In genomic region chr7:13277833-13278232, GRCm38 (mm10) we compare ENCODE assay signal across 8 mouse cellular contexts. TPM values are rescaled to one million over a fixed set of nuclear protein-coding genes. Genes with fewer than 3 reads are reported as not detected.
DNase-seq lines count a peak whose midpoint lies in the region; ATAC-seq and TF ChIP-seq lines count a peak whose summit lies in the region.

No protein-coding gene starts in this region.

- intact Hi-C loops in heart, postnatal 25 days (cut with DNase I), result loop anchor here (5.0 to 10.0 kb wide), 4 partner anchors 226 to 801 kb away; partner anchors contain the start of genes Mzf1, Zfp606 and Zscan22
- intact Hi-C loops in gastrocnemius, postnatal 14 days (cut with DNase I; ENCODE audit: low total_unique reads), result no loop called here

- H3K4me3 ChIP-seq in heart, embryonic 13.5 days, result peak overlapping the region; percentile 79
- H3K4me3 ChIP-seq in bone marrow, adult 2 months (replicated peaks; ENCODE audit: control insufficient read depth, low read depth, low read length), result peak overlapping the region; percentile 98
- peak overlapping the region; percentile 51 for H3K4me3 ChIP-seq in hindbrain, embryonic 11.5 days (ENCODE audit: low read depth, low read length)
- H3K4me3 ChIP-seq in midbrain, embryonic 10.5 days, result peak overlapping the region; percentile 73

- TF ChIP-seq POLR2A in bone marrow, adult 2 months (IDR thresholded peaks at IDR 0.05; ENCODE audit: borderline replicate concordance, control insufficient read depth, low read depth, low read length), result no peak

- H3K9ac ChIP-seq in heart, embryonic 13.5 days, result peak overlapping the region; percentile 91
- H3K9ac ChIP-seq in hindbrain, embryonic 11.5 days (ENCODE audit: low read depth, low read length), result peak overlapping the region; percentile 66

- WGBS in heart, embryonic 13.5 days, result 23% methylated on average over 2 of the region's 2 CpGs
- WGBS in bone marrow, adult 2 months, result 24% methylated on average over 2 of the region's 2 CpGs
- WGBS in hindbrain, embryonic 11.5 days, result 29% methylated on average over 2 of the region's 2 CpGs
- 34% methylated on average over 2 of the region's 2 CpGs for WGBS in midbrain, embryonic 10.5 days

- H3K27me3 ChIP-seq in heart, embryonic 13.5 days (replicated peaks), result no peaks in the 10 kb centered on the region
- H3K27me3 ChIP-seq in hindbrain, embryonic 11.5 days (ENCODE audit: control insufficient read depth, insufficient read depth, low read length), result no peaks in the 10 kb centered on the region
- no peaks in the 10 kb centered on the region for H3K27me3 ChIP-seq in midbrain, embryonic 10.5 days (ENCODE audit: low read depth, poor library complexity, severe bottlenecking)

- peaks cover 68% of the 10 kb centered on the region for H3K36me3 ChIP-seq in heart, embryonic 13.5 days
- peaks cover 3% of the 10 kb centered on the region; the same call in 1 of the 2 replicates for H3K36me3 ChIP-seq in hindbrain, embryonic 11.5 days (ENCODE audit: control insufficient read depth, insufficient read depth, low read length)
- H3K36me3 ChIP-seq in midbrain, embryonic 10.5 days, result peaks cover 70% of the 10 kb centered on the region

- H3K4me1 ChIP-seq in heart, embryonic 13.5 days, result peaks cover 9% of the 10 kb centered on the region
- peaks cover 2% of the 10 kb centered on the region for H3K4me1 ChIP-seq in bone marrow, adult 2 months (ENCODE audit: control insufficient read depth, insufficient read depth, low read length)
- no peaks in the 10 kb centered on the region for H3K4me1 ChIP-seq in hindbrain, embryonic 11.5 days (replicated peaks; ENCODE audit: control insufficient read depth, insufficient read depth, low read length)
- peaks cover 10% of the 10 kb centered on the region for H3K4me1 ChIP-seq in midbrain, embryonic 10.5 days

- H3K4me2 ChIP-seq in heart, embryonic 13.5 days, result peak overlapping the region; percentile 84
- H3K4me2 ChIP-seq in hindbrain, embryonic 11.5 days (replicated peaks; ENCODE audit: low read depth, low read length), result peak overlapping the region; percentile 49

- ATAC-seq in heart, embryonic 13.5 days (ENCODE audit: extremely low read depth, insufficient number of reproducible peaks, low FRiP score, low TSS enrichment), result no peak
- ATAC-seq in hindbrain, embryonic 11.5 days (ENCODE audit: low FRiP score), result no peak; the same call in none of the 2 replicates
- no peak for ATAC-seq in monocyte, adult 5-6 weeks (replicated peaks; ENCODE audit: insufficient number of reproducible peaks, low FRiP score, low TSS enrichment, poor library complexity, severe bottlenecking)

- H3K27ac ChIP-seq in heart, embryonic 13.5 days (replicated peaks), result peak overlapping the region; percentile 93
- peak overlapping the region; percentile 77; the same call in 1 of the 2 replicates for H3K27ac ChIP-seq in bone marrow, adult 2 months (ENCODE audit: control insufficient read depth, insufficient read depth, low read depth, low read length, poor library complexity)
- peak overlapping the region; percentile 72; the same call in 1 of the 2 replicates for H3K27ac ChIP-seq in hindbrain, embryonic 11.5 days (ENCODE audit: low read depth, low read length)
- peak overlapping the region; percentile 96 for H3K27ac ChIP-seq in midbrain, embryonic 10.5 days (replicated peaks)

- no peak for DNase-seq in heart, postnatal 25 days (ENCODE audit: low spot score)
- DNase-seq in hindbrain, embryonic 11.5 days (ENCODE audit: low spot score), result no peak
- no peak for DNase-seq in midbrain, embryonic 10.5 days (ENCODE audit: low spot score)
- no peak for DNase-seq in layer of hippocampus, adult 18-20 months (ENCODE audit: low spot score in 2 of 2)
- DNase-seq in gastrocnemius, postnatal 14 days, result no peak

- TF ChIP-seq CTCF in bone marrow, adult 2 months (IDR thresholded peaks at IDR 0.05; ENCODE audit: control insufficient read depth, insufficient read depth, low read length), result no peak

- no peaks in the 10 kb centered on the region for H3K9me3 ChIP-seq in heart, embryonic 13.5 days
- H3K9me3 ChIP-seq in hindbrain, embryonic 11.5 days (ENCODE audit: control insufficient read depth, low read length), result no peaks in the 10 kb centered on the region
- no peaks in the 10 kb centered on the region for H3K9me3 ChIP-seq in midbrain, embryonic 10.5 days (replicated peaks)

RNA-seq across cellular contexts. Expression of gene Zswim9, which starts 0.7 kb away (rescaled TPM):
- 5.9 and 7.1 TPM in 2 replicates for polyA plus RNA-seq in heart, embryonic 13.5 days (2015; fragmentation: Nextera tagmentation; extraction: Ambion mirVana)
- total RNA-seq in heart, postnatal 25 days (2021), result 1 to 10 TPM; 7.6 to 7.8 TPM
- 3.8 and 4.0 TPM in 2 replicates for polyA plus RNA-seq in bone marrow, adult 2 months (2011; ENCODE audit: insufficient read depth, insufficient read length, low replicate concordance, missing spikeins)
- polyA plus RNA-seq in hindbrain, embryonic 11.5 days (2014; fragmentation: Nextera tagmentation; extraction: Ambion mirVana), result 4.9 and 6.7 TPM in 2 replicates
- polyA plus RNA-seq in midbrain, embryonic 10.5 days (2016; fragmentation: Nextera tagmentation; extraction: Ambion mirVana), result 11.5 and 14.7 TPM in 2 replicates
- 10 to 100 TPM; 15.4 to 16.7 TPM for total RNA-seq in layer of hippocampus, adult 18-20 months (2021)
- 1 to 10 TPM; 4.5 to 5.4 TPM for total RNA-seq in gastrocnemius, postnatal 14 days (2021)
- total RNA-seq in monocyte, adult 5-6 weeks (2017), result 0.95 to 5.6 TPM (median 3.5 TPM) in 3 replicates

RNA-seq across cellular contexts. Expression of gene Lig1, which starts 0.8 kb away (rescaled TPM):
- 62.2 and 67.7 TPM in 2 replicates for polyA plus RNA-seq in heart, embryonic 13.5 days (2015; fragmentation: Nextera tagmentation; extraction: Ambion mirVana)
- 1 to 10 TPM; 3.9 to 4.0 TPM for total RNA-seq in heart, postnatal 25 days (2021)
- polyA plus RNA-seq in bone marrow, adult 2 months (2011; ENCODE audit: insufficient read depth, insufficient read length, low replicate concordance, missing spikeins), result 174 and 228 TPM in 2 replicates
- polyA plus RNA-seq in hindbrain, embryonic 11.5 days (2014; fragmentation: Nextera tagmentation; extraction: Ambion mirVana), result 107 and 113 TPM in 2 replicates
- 150 and 165 TPM in 2 replicates for polyA plus RNA-seq in midbrain, embryonic 10.5 days (2016; fragmentation: Nextera tagmentation; extraction: Ambion mirVana)
- total RNA-seq in layer of hippocampus, adult 18-20 months (2021), result 1 to 10 TPM; 6.0 to 7.4 TPM
- 1 to 10 TPM; 4.2 to 4.4 TPM for total RNA-seq in gastrocnemius, postnatal 14 days (2021)
- 6.6 to 17.0 TPM (median 6.6 TPM) in 3 replicates for total RNA-seq in monocyte, adult 5-6 weeks (2017)

RNA-seq across cellular contexts. Expression of gene Pla2g4c, which starts 46.6 kb away (rescaled TPM):
- polyA plus RNA-seq in heart, embryonic 13.5 days (2015; fragmentation: Nextera tagmentation; extraction: Ambion mirVana), result 0.51 and 0.65 TPM in 2 replicates
- total RNA-seq in heart, postnatal 25 days (2021), result under 1 TPM in 1 of 2 experiments, not detected in 1; 0.10 TPM
- polyA plus RNA-seq in bone marrow, adult 2 months (2011; ENCODE audit: insufficient read depth, insufficient read length, low replicate concordance, missing spikeins), result 2.0 and 5.5 TPM in 2 replicates
- polyA plus RNA-seq in hindbrain, embryonic 11.5 days (2014; fragmentation: Nextera tagmentation; extraction: Ambion mirVana), result 1.6 and 1.7 TPM in 2 replicates
- polyA plus RNA-seq in midbrain, embryonic 10.5 days (2016; fragmentation: Nextera tagmentation; extraction: Ambion mirVana), result 1.6 and 1.8 TPM in 2 replicates
- total RNA-seq in layer of hippocampus, adult 18-20 months (2021), result under 1 TPM in 1 of 2 experiments, not detected in 1; 0.20 TPM
- under 1 TPM in 1 of 2 experiments, not detected in 1; 0.08 TPM for total RNA-seq in gastrocnemius, postnatal 14 days (2021)
- 0.10 TPM in 1 of 3 replicates, not detected in the others for total RNA-seq in monocyte, adult 5-6 weeks (2017)
